Mouse (Mus musculus): ENCODE measurements around the gene Aebp1.

Gene Aebp1

GRCm38 (mm10) chr11:5861678-5862393 lies at the start of gene Aebp1:
TSS of gene Aebp1 (plus strand) at chr11:5861947.
- in situ Hi-C loops (cut with MboI; ENCODE audit: low pct_unique_long_range_greater_than_20kb in 1 of 2, low sequenced_read_pairs in 2 of 2, unreplicated experiment in 1 of 2) = no loop called here

GRCm38 (mm10) chr11:5813381-5813780 lies 48.4 kb upstream of the Aebp1 start:
- in situ Hi-C loops (cut with MboI; ENCODE audit: low pct_unique_long_range_greater_than_20kb in 1 of 2, low sequenced_read_pairs in 2 of 2, unreplicated experiment in 1 of 2) = no loop called here

DNA sequence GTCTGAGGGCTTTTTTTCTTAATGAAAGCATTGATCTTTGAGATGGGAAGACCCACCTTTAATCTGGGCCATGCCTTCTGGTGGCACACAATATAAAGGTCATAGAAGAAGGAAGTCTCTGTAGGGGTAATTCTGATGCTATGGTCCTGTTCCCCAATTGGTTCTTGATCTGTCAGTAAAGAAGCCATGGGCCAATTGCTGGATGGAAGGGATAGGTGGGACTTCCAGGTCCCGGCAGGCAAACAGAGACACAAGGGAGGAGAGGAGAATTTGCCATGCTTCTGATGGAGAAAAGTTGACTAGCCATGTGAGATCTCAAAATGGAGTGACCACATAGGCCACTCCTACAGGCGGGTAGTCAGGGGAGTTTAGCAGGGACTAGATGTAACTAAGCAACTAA lies 42.5 kb upstream of the Aebp1 start:
- in situ Hi-C loops (cut with MboI; ENCODE audit: low pct_unique_long_range_greater_than_20kb in 1 of 2, low sequenced_read_pairs in 2 of 2, unreplicated experiment in 1 of 2) = no loop called here

GRCm38 (mm10) chr11:5825432-5825831 lies 36.3 kb upstream of the Aebp1 start:
- in situ Hi-C loops (cut with MboI; ENCODE audit: low pct_unique_long_range_greater_than_20kb in 1 of 2, low sequenced_read_pairs in 2 of 2, unreplicated experiment in 1 of 2) = no loop called here

- in situ Hi-C loops (cut with MboI; ENCODE audit: low pct_unique_long_range_greater_than_20kb in 1 of 2, low sequenced_read_pairs in 2 of 2, unreplicated experiment in 1 of 2) = no loop called here
These were observed 33.8 kb upstream of the Aebp1 start for GRCm38 (mm10) chr11:5827931-5828330.

DNA sequence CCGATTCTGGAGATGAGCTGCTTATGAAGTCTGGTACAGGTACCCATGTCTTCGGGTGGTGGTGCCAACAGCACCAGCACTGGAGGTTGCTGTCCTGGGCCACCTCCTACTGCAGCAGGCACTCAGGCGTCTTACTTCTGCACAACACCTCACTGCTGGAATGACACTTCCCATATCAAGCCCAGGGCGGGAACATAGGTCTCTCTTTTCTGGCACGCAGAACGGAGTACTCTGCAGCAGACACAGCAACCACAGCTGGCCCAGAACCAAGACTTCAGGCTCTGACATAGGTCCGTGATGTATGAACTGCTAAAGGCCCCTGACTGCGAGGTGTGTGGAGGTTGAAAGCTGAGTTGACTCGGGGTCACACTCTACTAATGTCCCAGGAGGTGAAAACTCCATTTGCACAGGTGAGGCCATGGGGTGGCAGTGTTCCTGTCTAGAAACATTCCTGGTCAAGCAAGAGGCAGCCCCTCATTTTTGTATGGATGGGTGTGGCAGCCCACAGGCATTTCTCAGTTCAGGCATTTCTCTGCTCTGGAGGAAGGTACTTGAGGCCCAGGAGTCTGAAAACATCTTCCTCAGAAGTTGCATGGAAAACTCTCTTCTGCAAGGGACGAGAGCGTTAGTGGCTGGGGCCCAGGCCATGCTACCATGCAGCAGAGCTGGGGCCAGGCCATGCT lies 33.1 kb upstream of the Aebp1 start:
- in situ Hi-C loops (cut with MboI; ENCODE audit: low pct_unique_long_range_greater_than_20kb in 1 of 2, low sequenced_read_pairs in 2 of 2, unreplicated experiment in 1 of 2) = no loop called here

DNA sequence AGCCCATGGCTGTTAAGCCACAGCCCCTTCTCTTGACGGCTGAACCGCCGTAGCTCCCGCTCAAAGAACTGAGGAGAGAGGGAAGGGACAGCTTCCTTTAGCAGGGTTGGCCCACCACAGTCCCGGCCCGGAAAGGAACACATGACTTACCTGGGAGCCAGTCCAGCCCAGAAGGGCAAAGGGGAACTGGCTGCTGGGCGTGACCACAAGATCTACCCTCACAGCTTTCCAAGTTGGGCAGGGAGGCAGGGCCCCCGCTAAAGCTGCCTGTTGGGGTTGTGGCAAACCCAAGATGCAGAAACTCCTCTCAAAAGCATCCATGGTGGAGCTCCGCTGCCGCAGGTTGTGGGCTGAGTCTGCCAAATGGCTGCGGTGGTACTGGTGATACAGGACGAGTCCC lies 32.4 kb upstream of the Aebp1 start:
- in situ Hi-C loops (cut with MboI; ENCODE audit: low pct_unique_long_range_greater_than_20kb in 1 of 2, low sequenced_read_pairs in 2 of 2, unreplicated experiment in 1 of 2) = no loop called here

DNA sequence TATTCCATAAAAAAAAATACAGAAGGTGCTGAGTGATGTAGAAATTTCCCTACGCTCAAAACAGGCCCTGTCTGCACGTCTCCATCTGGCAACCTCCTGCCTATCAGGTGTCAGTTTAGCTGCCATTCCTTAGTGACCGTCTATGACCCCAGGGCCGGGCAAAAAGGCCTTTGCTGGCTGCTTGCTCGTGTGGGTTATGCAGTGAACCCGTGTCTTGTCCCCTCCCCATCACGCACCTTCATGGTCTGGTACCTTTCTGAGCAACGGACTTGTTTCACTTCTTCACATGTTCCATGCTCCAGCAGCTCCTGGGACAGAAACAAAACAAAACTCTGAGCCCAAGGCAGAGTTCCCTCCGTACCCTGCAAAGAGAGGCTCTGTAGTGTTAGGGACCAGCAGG lies 27.2 kb upstream of the Aebp1 start:
- in situ Hi-C loops (cut with MboI; ENCODE audit: low pct_unique_long_range_greater_than_20kb in 1 of 2, low sequenced_read_pairs in 2 of 2, unreplicated experiment in 1 of 2) = no loop called here

DNA sequence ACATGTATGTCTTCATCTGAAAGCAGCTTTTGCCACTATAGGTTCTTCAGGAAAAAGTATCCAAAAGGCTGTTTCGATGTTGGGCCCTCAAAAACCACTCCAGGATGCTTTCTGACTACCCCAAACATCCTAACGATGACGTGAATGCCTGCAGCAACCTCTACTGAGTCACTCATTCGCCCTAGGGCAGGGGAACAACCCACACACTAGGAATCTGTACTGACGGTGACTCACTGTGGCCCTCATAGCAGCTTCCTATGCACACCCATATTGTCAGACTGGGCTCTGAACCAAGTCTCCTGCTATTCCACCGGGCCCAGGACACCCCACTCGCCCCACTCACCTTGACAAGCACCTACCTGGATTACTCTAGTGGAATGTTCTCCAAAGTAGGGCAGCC lies 26.7 kb upstream of the Aebp1 start:
- in situ Hi-C loops (cut with MboI; ENCODE audit: low pct_unique_long_range_greater_than_20kb in 1 of 2, low sequenced_read_pairs in 2 of 2, unreplicated experiment in 1 of 2) = no loop called here

DNA sequence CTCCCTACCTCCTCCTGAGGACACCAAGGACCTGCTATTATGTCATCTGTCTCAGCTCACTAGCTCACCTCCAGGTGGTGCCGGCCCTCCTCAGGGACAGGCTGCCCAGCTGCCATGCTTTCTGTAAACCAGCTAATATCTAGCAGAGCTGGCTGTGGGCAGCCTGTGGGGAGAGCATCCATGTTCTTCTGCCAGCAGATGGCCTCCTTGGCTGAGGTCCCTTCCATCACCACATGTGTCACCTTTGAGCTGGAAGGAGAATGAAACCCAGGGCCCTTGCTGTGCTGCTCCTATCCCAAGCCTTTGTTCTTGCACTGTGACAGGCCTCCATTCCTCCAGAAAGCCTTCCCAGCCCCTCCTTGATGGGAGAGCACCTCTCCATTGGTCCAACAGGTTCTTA lies 25.6 kb upstream of the Aebp1 start:
- in situ Hi-C loops (cut with MboI; ENCODE audit: low pct_unique_long_range_greater_than_20kb in 1 of 2, low sequenced_read_pairs in 2 of 2, unreplicated experiment in 1 of 2) = no loop called here

- in situ Hi-C loops (cut with MboI; ENCODE audit: low pct_unique_long_range_greater_than_20kb in 1 of 2, low sequenced_read_pairs in 2 of 2, unreplicated experiment in 1 of 2) = no loop called here
These were observed 24.2 kb upstream of the Aebp1 start, which contains the start of gene Polm for GRCm38 (mm10) chr11:5837251-5838246. TSS of gene Polm (minus strand) at chr11:5838016.

DNA sequence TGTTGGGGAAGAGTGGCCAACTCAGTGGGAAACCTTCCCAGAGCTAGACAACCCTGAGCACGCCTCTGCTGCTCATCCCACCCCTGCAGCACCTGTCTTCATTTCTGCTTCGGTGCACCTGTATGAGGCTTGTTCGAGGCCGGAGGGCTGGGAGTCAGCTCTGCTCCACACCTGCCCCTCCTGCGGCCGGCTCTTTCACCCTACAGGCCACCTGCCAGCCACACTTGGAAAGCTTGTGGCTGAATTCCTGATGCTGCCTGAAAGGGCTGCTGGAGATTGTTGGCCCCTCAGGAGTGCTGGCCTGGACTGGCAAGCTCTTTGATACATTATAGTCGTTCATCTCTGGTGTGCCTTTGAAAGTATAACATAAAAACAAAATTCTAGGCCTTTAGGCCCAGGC lies 21.4 kb upstream of the Aebp1 start:
- in situ Hi-C loops (cut with MboI; ENCODE audit: low pct_unique_long_range_greater_than_20kb in 1 of 2, low sequenced_read_pairs in 2 of 2, unreplicated experiment in 1 of 2) = no loop called here

DNA sequence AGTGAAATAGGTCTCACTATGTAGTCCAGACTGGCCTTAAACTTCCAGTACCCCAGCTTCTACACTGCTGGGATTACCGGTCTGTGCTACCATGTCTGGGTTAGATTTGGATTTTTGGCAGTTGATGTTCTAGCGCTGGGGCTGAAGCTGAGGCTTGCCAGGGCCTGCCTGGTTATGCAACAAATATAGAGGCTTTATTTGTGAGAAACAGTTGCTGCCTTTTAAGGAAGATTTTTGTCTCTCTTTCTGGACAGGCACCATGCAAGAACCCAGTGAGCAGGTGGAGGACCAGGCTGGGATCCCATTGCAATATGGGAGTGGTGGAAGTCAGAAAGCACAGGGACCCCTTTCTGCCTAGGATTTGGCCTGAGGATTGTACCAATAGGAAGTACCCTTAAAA lies 20.0 kb upstream of the Aebp1 start:
- in situ Hi-C loops (cut with MboI; ENCODE audit: low pct_unique_long_range_greater_than_20kb in 1 of 2, low sequenced_read_pairs in 2 of 2, unreplicated experiment in 1 of 2) = no loop called here

GRCm38 (mm10) chr11:5843131-5843530 lies 18.6 kb upstream of the Aebp1 start:
- in situ Hi-C loops (cut with MboI; ENCODE audit: low pct_unique_long_range_greater_than_20kb in 1 of 2, low sequenced_read_pairs in 2 of 2, unreplicated experiment in 1 of 2) = no loop called here

GRCm38 (mm10) chr11:5846639-5847345 lies 15.0 kb upstream of the Aebp1 start:
- in situ Hi-C loops (cut with MboI; ENCODE audit: low pct_unique_long_range_greater_than_20kb in 1 of 2, low sequenced_read_pairs in 2 of 2, unreplicated experiment in 1 of 2) = no loop called here

GRCm38 (mm10) chr11:5848741-5849140 lies 13.0 kb upstream of the Aebp1 start:
- in situ Hi-C loops (cut with MboI; ENCODE audit: low pct_unique_long_range_greater_than_20kb in 1 of 2, low sequenced_read_pairs in 2 of 2, unreplicated experiment in 1 of 2) = no loop called here

DNA sequence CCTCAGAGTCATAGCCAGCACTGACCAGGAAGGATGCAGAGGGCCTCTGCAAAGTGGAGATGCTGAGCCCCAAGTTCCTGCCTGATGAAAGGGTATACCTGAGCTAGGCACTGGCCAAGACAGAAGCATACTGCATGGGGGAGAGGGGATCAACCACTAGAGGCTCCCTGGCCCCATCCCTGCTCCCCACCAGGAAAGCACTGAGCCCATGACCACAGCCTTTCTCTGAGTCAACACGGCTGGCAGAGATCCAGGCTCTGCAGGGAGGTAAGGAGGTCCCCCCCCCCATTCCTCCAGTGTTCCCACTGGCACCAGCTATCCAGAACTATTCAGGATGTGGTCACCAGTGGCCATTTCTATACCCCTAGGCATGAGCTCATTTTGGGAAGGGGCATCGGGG lies 12.4 kb upstream of the Aebp1 start:
- in situ Hi-C loops (cut with MboI; ENCODE audit: low pct_unique_long_range_greater_than_20kb in 1 of 2, low sequenced_read_pairs in 2 of 2, unreplicated experiment in 1 of 2) = no loop called here

GRCm38 (mm10) chr11:5850452-5850851 lies 11.3 kb upstream of the Aebp1 start:
- in situ Hi-C loops (cut with MboI; ENCODE audit: low pct_unique_long_range_greater_than_20kb in 1 of 2, low sequenced_read_pairs in 2 of 2, unreplicated experiment in 1 of 2) = no loop called here
